Mouse (Mus musculus) intestine, embryonic 14.5 days (tissue): ENCODE data around the gene Ptprj. TPM values are rescaled to one million over a fixed set of nuclear protein-coding genes. Genes with fewer than 3 reads are reported as not detected.

ENCODE experiments used
- ATAC-seq: fragments of 200-750 bp; cut with Nextera tagmentation; replicated peaks from 2 replicates; pipeline ENCODE4 v1.8.0; 2017; ENCODE audit warnings: low read depth, moderate number of reproducible peaks, moderate TSS enrichment, moderate library complexity; ENCODE audit not compliant: low FRiP score, low TSS enrichment
- DNase-seq: peaks from one replicate; pipeline ENCODE4 v3.0.0-alpha.2; 2018; ENCODE audit warnings: low spot score
- H3K27ac ChIP-seq: fragments of 300-500 bp; sonication (generic); 2 replicates; pipeline ENCODE4 v1.5.1; 2014; ENCODE audit warnings: low read depth, mild to moderate bottlenecking, control low read depth
- H3K27me3 ChIP-seq: fragments of 300-500 bp; sonication (generic); replicated peaks from 2 replicates; pipeline ENCODE4 v1.6.1; 2014; ENCODE audit warnings: low read length, control low read depth; ENCODE audit not compliant: control insufficient read depth, insufficient read depth
- H3K36me3 ChIP-seq: fragments of 300-500 bp; sonication (generic); 2 replicates; pipeline ENCODE4 v1.6.1; 2014; ENCODE audit warnings: low read length, control low read depth; ENCODE audit not compliant: control insufficient read depth, insufficient read depth
- H3K4me1 ChIP-seq: fragments of 300-500 bp; sonication (generic); replicated peaks from 2 replicates; pipeline ENCODE4 v1.6.1; 2014; ENCODE audit warnings: low read length, control low read depth, mixed read lengths; ENCODE audit not compliant: control insufficient read depth, insufficient read depth
- H3K4me2 ChIP-seq: fragments of 300-500 bp; sonication (generic); 2 replicates; pipeline ENCODE4 v1.6.1; 2014; ENCODE audit warnings: low read length
- H3K4me3 ChIP-seq: fragments of 300-500 bp; sonication (generic); 2 replicates; pipeline ENCODE4 v1.5.1; 2014; ENCODE audit warnings: low read depth, low read length, control low read depth, mixed read lengths
- H3K9ac ChIP-seq: fragments of 300-500 bp; sonication (generic); 2 replicates; pipeline ENCODE4 v1.6.1; 2014; ENCODE audit warnings: mild to moderate bottlenecking, low read length
- H3K9me3 ChIP-seq: fragments of 300-500 bp; sonication (generic); 2 replicates; pipeline ENCODE4 v1.6.1; 2016; ENCODE audit warnings: low read length, control low read depth; ENCODE audit not compliant: control insufficient read depth
- WGBS: fragments of 180-500 bp; shearing (Covaris S2); extraction: QIAGEN DNeasy Blood & Tissue Kit; methylation state at CpG from one replicate; pipeline ENCODE4 v1.1.7; 2014; 5-methylcytosine and 5-hydroxymethylcytosine counted together
- polyA plus RNA-seq: library from polyadenylated mRNA; unstranded; fragments of >200 nt; fragmentation: Nextera tagmentation; extraction: Ambion mirVana; gene quantifications from 2 replicates; pipeline ENCODE4 v1.2.1, GENCODE M21; 2014

The Ptprj gene
- polyA plus RNA-seq, 1 experiment from 2014 or later, result 8.3 TPM

- ATAC-seq, result no peak
- Histone ChIP-seq H3K9me3 (no peaks in the 10 kb centered on the region), H3K4me1 (peaks cover 24% of the 10 kb centered on the region), H3K27ac (no peak overlapping the region), H3K4me3 (no peak overlapping the region), H3K27me3 (no peaks in the 10 kb centered on the region), H3K36me3 (no peaks in the 10 kb centered on the region), H3K9ac (no peak overlapping the region), H3K4me2 (no peak overlapping the region)
- WGBS, result 93% methylated on average over 4 of the region's 4 CpGs
- DNase-seq, result no peak
Measured at GRCm38 (mm10) chr2:90509268-90509667, 71.2 kb downstream of the Ptprj start.

DNA sequence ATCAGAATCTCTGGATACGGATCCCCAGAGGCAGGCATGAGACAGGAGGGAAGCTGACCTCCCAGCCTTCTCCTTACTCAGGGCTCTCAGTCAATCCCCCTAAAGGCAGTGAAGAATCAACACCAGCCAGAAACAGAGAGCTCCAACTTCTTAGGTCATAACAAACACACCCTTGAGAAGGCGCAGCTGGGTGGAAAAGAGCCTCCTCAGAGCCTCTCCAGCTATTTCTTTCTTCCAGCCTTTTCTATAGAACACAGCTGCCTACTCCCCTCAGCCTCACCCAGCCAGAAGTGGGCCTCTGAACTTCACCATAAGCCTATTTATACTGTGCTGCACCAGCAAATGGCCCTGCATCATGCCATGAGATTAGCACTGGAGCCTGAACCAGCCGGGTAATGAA, 74.3 kb downstream of the Ptprj start:
- ATAC-seq, result peak; percentile 65; the same call in 1 of the 2 replicates
- Histone ChIP-seq H3K9me3 (no peaks in the 10 kb centered on the region), H3K27me3 (no peaks in the 10 kb centered on the region), H3K4me3 (no peak overlapping the region), H3K27ac (peak overlapping the region; percentile 60), H3K4me1 (peaks cover 40% of the 10 kb centered on the region), H3K36me3 (no peaks in the 10 kb centered on the region), H3K9ac (no peak overlapping the region), H3K4me2 (no peak overlapping the region)
- DNase-seq, result peak; percentile 72
- 26% methylated on average over 3 of the region's 3 CpGs for WGBS

DNA sequence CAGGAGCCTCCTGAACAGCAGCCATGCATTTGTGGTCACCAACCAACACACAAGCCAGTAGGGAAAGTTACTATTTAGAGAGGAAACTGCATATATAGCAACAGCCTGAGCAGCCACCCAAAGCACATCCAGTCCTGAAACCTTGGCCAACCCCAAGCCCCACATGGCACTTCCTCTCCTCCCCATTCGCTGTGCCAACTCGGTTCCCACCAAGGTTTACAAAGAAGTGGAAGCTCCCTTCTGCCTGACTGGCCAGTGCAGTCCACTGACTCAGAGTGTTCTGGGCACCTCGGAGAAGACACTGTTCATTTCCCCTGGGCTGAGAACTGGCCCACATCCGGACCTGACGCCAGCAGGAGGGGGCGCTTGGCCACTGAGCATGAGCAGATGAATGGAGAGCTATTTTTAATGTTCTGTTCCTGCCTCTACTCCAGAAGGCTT, 75.7 kb downstream of the Ptprj start:
- WGBS, result 71% methylated on average over 6 of the region's 6 CpGs
- H3K36me3 ChIP-seq, result no peaks in the 10 kb centered on the region
- peaks cover 44% of the 10 kb centered on the region for H3K4me1 ChIP-seq

DNA sequence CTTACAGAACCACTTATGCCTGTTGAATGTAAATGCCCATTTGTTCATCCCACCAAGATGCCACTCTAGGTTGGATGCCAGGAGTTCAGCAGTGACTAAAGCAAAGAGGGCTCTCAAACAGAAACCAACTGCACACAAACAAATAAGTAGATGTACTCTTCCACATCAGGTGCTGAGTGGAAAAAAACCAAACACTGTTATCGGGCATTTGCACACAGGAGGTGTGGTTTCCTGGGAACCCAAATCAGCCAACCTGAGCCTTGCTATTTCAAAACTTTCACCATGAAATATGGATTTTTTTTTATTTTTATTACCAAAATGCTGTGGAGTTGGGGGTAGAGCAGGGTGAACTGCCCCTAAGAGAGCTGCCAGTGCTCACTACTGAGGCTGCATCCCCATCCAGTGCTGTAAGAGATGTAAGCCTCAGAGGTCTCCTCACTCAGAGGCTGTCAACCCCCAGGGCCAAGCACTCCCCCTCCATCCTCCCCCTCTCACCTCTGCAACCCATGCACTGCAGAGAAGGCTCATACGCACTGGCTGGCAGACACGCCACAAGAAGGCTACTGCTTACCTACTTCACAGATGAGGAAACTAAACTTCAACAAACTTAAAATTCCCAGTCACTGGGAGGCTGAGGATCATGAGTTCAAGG, 77.1 kb downstream of the Ptprj start:
- 85% methylated on average over 3 of the region's 3 CpGs for WGBS
- ATAC-seq, result no peak
- Histone ChIP-seq H3K27me3 (no peaks in the 10 kb centered on the region), H3K36me3 (no peaks in the 10 kb centered on the region), H3K9ac (no peak overlapping the region), H3K4me3 (no peak overlapping the region), H3K27ac (no peak overlapping the region), H3K4me2 (no peak overlapping the region), H3K4me1 (peaks cover 44% of the 10 kb centered on the region), H3K9me3 (no peaks in the 10 kb centered on the region)
- no peak for DNase-seq

More for the DNA sequence above, 75.7 kb downstream of the Ptprj start:
- DNase-seq (no peak), ATAC-seq (no peak)
- H3K9me3 ChIP-seq, result no peaks in the 10 kb centered on the region
- H3K27ac ChIP-seq, result no peak overlapping the region
- no peak overlapping the region for H3K9ac ChIP-seq
- no peaks in the 10 kb centered on the region for H3K27me3 ChIP-seq
- no peak overlapping the region for H3K4me2 ChIP-seq
- H3K4me3 ChIP-seq, result no peak overlapping the region

DNA sequence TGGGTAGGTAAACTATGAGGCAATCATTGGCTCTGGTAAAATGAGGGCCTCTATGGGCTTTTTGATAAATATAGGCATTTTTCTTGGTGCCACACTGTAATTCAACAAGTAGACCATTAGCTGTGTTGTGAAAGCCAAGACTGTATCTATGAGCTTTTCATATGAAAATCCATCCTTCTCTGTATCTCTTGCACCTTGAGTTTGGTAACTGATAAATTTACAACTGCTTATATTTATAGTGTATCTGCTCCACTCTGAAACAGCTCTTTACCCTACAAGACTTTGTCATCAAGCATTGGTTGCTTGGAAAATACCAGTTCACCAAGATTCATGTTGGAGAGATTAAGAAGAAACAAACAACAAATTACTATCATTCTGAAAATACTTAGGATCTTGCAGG, 77.7 kb downstream of the Ptprj start:
- no peaks in the 10 kb centered on the region for H3K27me3 ChIP-seq
- no peak for DNase-seq
- no peak overlapping the region for H3K4me3 ChIP-seq
- ATAC-seq, result no peak
- H3K9ac ChIP-seq, result no peak overlapping the region
- peaks cover 44% of the 10 kb centered on the region for H3K4me1 ChIP-seq
- H3K4me2 ChIP-seq, result no peak overlapping the region
- H3K9me3 ChIP-seq, result no peaks in the 10 kb centered on the region
- H3K36me3 ChIP-seq, result no peaks in the 10 kb centered on the region
- no peak overlapping the region for H3K27ac ChIP-seq

- Histone ChIP-seq H3K9me3 (no peaks in the 10 kb centered on the region), H3K4me2 (peak overlapping the region; percentile 23; the same call in 1 of the 2 replicates), H3K4me1 (peaks cover 43% of the 10 kb centered on the region), H3K27ac (0 out of 2 replicates have a peak overlapping the region, but pooled peaks have one; percentile 25), H3K4me3 (no peak overlapping the region), H3K27me3 (no peaks in the 10 kb centered on the region), H3K36me3 (no peaks in the 10 kb centered on the region), H3K9ac (no peak overlapping the region)
- ATAC-seq (no peak), DNase-seq (no peak)
- 15% methylated on average over 3 of the region's 3 CpGs for WGBS
Measured at GRCm38 (mm10) chr2:90501708-90502107, 78.7 kb downstream of the Ptprj start.

DNA sequence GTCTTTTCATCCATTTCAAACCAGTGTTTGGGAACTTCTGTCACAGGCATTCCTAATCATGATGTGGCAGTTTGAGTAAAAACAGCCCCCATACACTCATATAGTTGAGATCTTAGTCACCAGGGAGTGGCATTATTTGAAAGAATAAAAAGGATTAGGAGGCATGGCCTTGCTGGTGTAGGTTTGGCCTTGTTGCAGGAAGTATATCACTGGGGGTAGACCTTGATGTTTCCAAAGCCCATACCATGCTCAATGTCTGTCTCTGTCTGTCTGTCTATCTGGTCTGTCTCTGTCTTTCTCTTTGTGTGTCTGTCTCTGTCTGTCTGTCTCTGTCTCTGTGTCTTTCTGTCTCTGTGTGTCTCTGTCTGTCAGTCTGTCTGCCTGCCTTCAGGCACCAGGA, 79.6 kb downstream of the Ptprj start:
- peaks cover 38% of the 10 kb centered on the region for H3K4me1 ChIP-seq
- no peaks in the 10 kb centered on the region for H3K36me3 ChIP-seq
- DNase-seq (no peak), ATAC-seq (no peak)
- H3K27ac ChIP-seq, result no peak overlapping the region
- no peaks in the 10 kb centered on the region for H3K9me3 ChIP-seq
- H3K27me3 ChIP-seq, result no peaks in the 10 kb centered on the region
- H3K4me2 ChIP-seq, result no peak overlapping the region
- H3K9ac ChIP-seq, result no peak overlapping the region
- no peak overlapping the region for H3K4me3 ChIP-seq

DNA sequence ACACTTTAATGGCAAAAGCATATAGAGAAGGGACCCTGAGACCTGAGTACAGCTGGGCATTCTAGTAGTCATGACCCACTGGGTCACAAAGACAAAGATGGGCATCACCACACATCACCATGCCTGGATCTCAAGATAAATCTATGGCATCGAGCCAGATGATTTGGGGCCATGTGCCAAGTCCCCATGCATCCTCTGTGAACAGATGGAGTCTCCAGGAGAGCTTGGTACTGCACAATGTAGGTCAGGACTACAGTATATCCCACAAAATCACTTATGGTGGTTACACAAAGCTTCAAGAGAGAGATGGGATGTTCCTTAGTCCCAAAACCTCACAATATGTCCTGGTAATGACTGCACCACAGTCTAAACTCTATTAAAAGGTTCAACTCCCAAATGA, 81.4 kb downstream of the Ptprj start:
- ATAC-seq, result no peak
- H3K9ac ChIP-seq, result no peak overlapping the region
- H3K27ac ChIP-seq, result no peak overlapping the region
- no peaks in the 10 kb centered on the region for H3K36me3 ChIP-seq
- H3K27me3 ChIP-seq, result no peaks in the 10 kb centered on the region
- DNase-seq, result no peak
- H3K4me2 ChIP-seq, result no peak overlapping the region
- H3K4me1 ChIP-seq, result peaks cover 22% of the 10 kb centered on the region
- H3K4me3 ChIP-seq, result no peak overlapping the region
- WGBS, result 81% methylated on average over 1 of the region's 1 CpGs
- no peaks in the 10 kb centered on the region for H3K9me3 ChIP-seq

- Histone ChIP-seq H3K4me1 (peaks cover 21% of the 10 kb centered on the region), H3K27ac (no peak overlapping the region), H3K36me3 (no peaks in the 10 kb centered on the region), H3K4me2 (no peak overlapping the region), H3K27me3 (no peaks in the 10 kb centered on the region), H3K9me3 (no peaks in the 10 kb centered on the region), H3K9ac (no peak overlapping the region), H3K4me3 (no peak overlapping the region)
- no peak for DNase-seq
- 76% methylated on average over 3 of the region's 3 CpGs for WGBS
- no peak for ATAC-seq
Measured at GRCm38 (mm10) chr2:90497551-90497950, 82.9 kb downstream of the Ptprj start.
